Mouse (Mus musculus) duodenum, adult 2 months (tissue): ENCODE data around the gene Slco2a1. TPM values are rescaled to one million over a fixed set of nuclear protein-coding genes. Genes with fewer than 3 reads are reported as not detected.

Source experiments
- polyA plus RNA-seq: library from polyadenylated mRNA; depleted of rRNA; stranded (reverse); fragments of >200 nt; gene quantifications from 2 replicates; pipeline ENCODE4 v1.2.3, GENCODE M21; 2012; ENCODE audit warnings: low replicate concordance; rRNA removed

The Slco2a1 gene
- 29.5 and 46.0 TPM in 2 replicates for polyA plus RNA-seq

GRCm38 (mm10) chr9:102988462-102988861 is at the start of gene Slco2a1:
TSS of gene Slco2a1 (plus strand) at chr9:102988712.

GRCm38 (mm10) chr9:103111621-103112470 is 123.3 kb downstream of the Slco2a1 start, which contains the start of gene Rab6b:
TSS of gene Rab6b (plus strand) at chr9:103111787.

Other genes with a start within 250 kb of the Slco2a1 start
- gene Ryk, start 153.8 kb upstream of the Slco2a1 start, polyA plus RNA-seq = 19.2 and 33.2 TPM in 2 replicates
- gene Rab6b, start 123.1 kb downstream of the Slco2a1 start, polyA plus RNA-seq = 2.4 and 8.3 TPM in 2 replicates
- 28.9 and 36.1 TPM in 2 replicates for gene Srprb, start 213.4 kb downstream of the Slco2a1 start, polyA plus RNA-seq
- gene Gm20425, start 241.6 kb downstream of the Slco2a1 start, polyA plus RNA-seq = not detected in 2 replicates
- gene Trf, start 241.7 kb downstream of the Slco2a1 start, polyA plus RNA-seq = 25.7 and 76.1 TPM in 2 replicates